Mouse (Mus musculus) hindbrain, embryonic 10.5 days (tissue): ENCODE results near the gene Dock11. TPM values are rescaled to one million over a fixed set of nuclear protein-coding genes. Genes with fewer than 3 reads are reported as not detected.

Experiments
- polyA plus RNA-seq: library from polyadenylated mRNA; unstranded; fragments of >200 nt; fragmentation: Nextera tagmentation; extraction: Ambion mirVana; gene quantifications from 2 replicates; pipeline ENCODE4 v1.2.1, GENCODE M21; 2016

Gene Dock11
- polyA plus RNA-seq, 1 experiment from 2014 or later, result 18.2 TPM

Other genes starting within 250 kb of the Dock11 start
- 2.5 and 3.1 TPM in 2 replicates for gene Il13ra1, start 223.3 kb downstream of the Dock11 start, polyA plus RNA-seq